Mouse (Mus musculus): ENCODE measurements around the gene Slc2a10. TPM values are rescaled to one million over a fixed set of nuclear protein-coding genes. Genes with fewer than 3 reads are reported as not detected.

The Slc2a10 gene
- total RNA-seq, 1 experiment = 0.27 TPM

- in situ Hi-C loops (cut with MboI; ENCODE audit: low sequenced_read_pairs in 2 of 2, unreplicated experiment in 2 of 2) = no loop called here
- peaks cover 0 to 5% of the 10 kb centered on the region in 2 experiments; a peak in 2 of 4 replicates for H3K4me1 ChIP-seq (ENCODE audit: control insufficient read depth in 2 of 2, insufficient read depth in 2 of 2, low read length in 2 of 2, poor library complexity in 1 of 2)
- no peak overlapping the region for H3K27ac ChIP-seq (ENCODE audit: insufficient read depth, low read depth, low read length, poor library complexity, severe bottlenecking)
Observed at GRCm38 (mm10) chr2:165542939-165543669, 39.5 kb downstream of the Slc2a10 start.

GRCm38 (mm10) chr2:165543670-165544016, 40.1 kb downstream of the Slc2a10 start:
- Histone ChIP-seq H3K27ac (ENCODE audit: insufficient read depth, low read depth, low read length, poor library complexity, severe bottlenecking) (no peak overlapping the region), H3K9me3 (ENCODE audit: control insufficient read depth, insufficient read depth, low read depth, low read length) (no peaks in the 10 kb centered on the region), H3K36me3 (ENCODE audit: control insufficient read depth, insufficient read depth, low read length, poor library complexity, severe bottlenecking) (no peaks in the 10 kb centered on the region), H3K4me1 (ENCODE audit: control insufficient read depth in 2 of 2, insufficient read depth in 2 of 2, low read length in 2 of 2, poor library complexity in 1 of 2) (peaks cover 0 to 5% of the 10 kb centered on the region in 2 experiments; a peak in 2 of 4 replicates), H3K4me3 (ENCODE audit: insufficient read depth in 1 of 2, low read depth in 1 of 2, low read length in 2 of 2, poor library complexity in 1 of 2, severe bottlenecking in 1 of 2) (no peak overlapping the region), H3K9ac (ENCODE audit: insufficient read depth, low read depth, low read length, poor library complexity, severe bottlenecking) (no peak overlapping the region)
- no peak for DNase-seq (ENCODE audit: low read depth, low spot score)
- in situ Hi-C loops (cut with MboI; ENCODE audit: low sequenced_read_pairs in 2 of 2, unreplicated experiment in 2 of 2) = no loop called here
- TF ChIP-seq MAFK (IDR thresholded peaks at IDR 0.05; ENCODE audit: insufficient read depth, low read depth, low read length) (no peak), ZC3H11A (IDR thresholded peaks at IDR 0.05; ENCODE audit: borderline replicate concordance, low read depth, low read length) (no peak), ZNF384 (IDR thresholded peaks at IDR 0.05; ENCODE audit: low read depth, low read length) (no peak), CHD2 (IDR thresholded peaks at IDR 0.05; ENCODE audit: low read depth, low read length) (no peak), HCFC1 (IDR thresholded peaks at IDR 0.05; ENCODE audit: borderline replicate concordance, insufficient read depth, low read length) (no peak)

More at GRCm38 (mm10) chr2:165542939-165543669, 39.5 kb downstream of the Slc2a10 start:
- TF ChIP-seq MAFK (IDR thresholded peaks at IDR 0.05; ENCODE audit: insufficient read depth, low read depth, low read length) = no peak
- TF ChIP-seq HCFC1 (IDR thresholded peaks at IDR 0.05; ENCODE audit: borderline replicate concordance, insufficient read depth, low read length) = no peak
- no peak for TF ChIP-seq ZNF384 (IDR thresholded peaks at IDR 0.05; ENCODE audit: low read depth, low read length)
- no peak for TF ChIP-seq CHD2 (IDR thresholded peaks at IDR 0.05; ENCODE audit: low read depth, low read length)
- TF ChIP-seq ZC3H11A (IDR thresholded peaks at IDR 0.05; ENCODE audit: borderline replicate concordance, low read depth, low read length) = no peak
- DNase-seq (ENCODE audit: low read depth, low spot score) = no peak
- Histone ChIP-seq H3K9me3 (ENCODE audit: control insufficient read depth, insufficient read depth, low read depth, low read length) (no peaks in the 10 kb centered on the region), H3K9ac (ENCODE audit: insufficient read depth, low read depth, low read length, poor library complexity, severe bottlenecking) (no peak overlapping the region), H3K36me3 (ENCODE audit: control insufficient read depth, insufficient read depth, low read length, poor library complexity, severe bottlenecking) (no peaks in the 10 kb centered on the region), H3K4me3 (ENCODE audit: insufficient read depth in 1 of 2, low read depth in 1 of 2, low read length in 2 of 2, poor library complexity in 1 of 2, severe bottlenecking in 1 of 2) (no peak overlapping the region)

DNA sequence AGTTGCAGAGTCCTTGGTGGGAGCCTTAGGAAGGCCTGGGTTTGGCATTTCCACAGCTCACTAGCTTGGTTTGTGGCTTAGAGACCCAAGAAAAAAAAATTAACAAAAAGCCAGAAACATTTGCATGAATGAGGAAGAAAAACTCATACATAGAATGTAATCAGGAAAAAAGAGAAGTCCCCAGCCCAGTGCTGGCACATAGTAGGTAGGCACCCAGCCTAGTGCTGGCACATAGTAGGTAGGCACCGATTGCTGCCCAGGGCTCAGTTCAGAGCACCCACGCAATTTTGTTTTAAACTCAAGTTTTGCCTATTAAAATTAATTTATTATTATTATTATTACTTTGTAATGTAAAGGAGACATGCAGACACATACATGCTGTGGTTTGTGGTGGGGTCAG, 42.1 kb downstream of the Slc2a10 start:
- Histone ChIP-seq H3K9me3 (ENCODE audit: control insufficient read depth, insufficient read depth, low read depth, low read length) (no peaks in the 10 kb centered on the region), H3K4me3 (ENCODE audit: insufficient read depth in 1 of 2, low read depth in 1 of 2, low read length in 2 of 2, poor library complexity in 1 of 2, severe bottlenecking in 1 of 2) (no peak overlapping the region), H3K9ac (ENCODE audit: insufficient read depth, low read depth, low read length, poor library complexity, severe bottlenecking) (no peak overlapping the region), H3K27ac (ENCODE audit: insufficient read depth, low read depth, low read length, poor library complexity, severe bottlenecking) (no peak overlapping the region), H3K36me3 (ENCODE audit: control insufficient read depth, insufficient read depth, low read length, poor library complexity, severe bottlenecking) (no peaks in the 10 kb centered on the region), H3K4me1 (ENCODE audit: control insufficient read depth in 2 of 2, insufficient read depth in 2 of 2, low read length in 2 of 2, poor library complexity in 1 of 2) (peaks cover 0 to 5% of the 10 kb centered on the region in 2 experiments; a peak in 2 of 4 replicates)
- no peak for DNase-seq (ENCODE audit: low read depth, low spot score)
- TF ChIP-seq ZNF384 (IDR thresholded peaks at IDR 0.05; ENCODE audit: low read depth, low read length) (no peak), MAFK (IDR thresholded peaks at IDR 0.05; ENCODE audit: insufficient read depth, low read depth, low read length) (no peak), HCFC1 (IDR thresholded peaks at IDR 0.05; ENCODE audit: borderline replicate concordance, insufficient read depth, low read length) (no peak), CHD2 (IDR thresholded peaks at IDR 0.05; ENCODE audit: low read depth, low read length) (no peak), ZC3H11A (IDR thresholded peaks at IDR 0.05; ENCODE audit: borderline replicate concordance, low read depth, low read length) (no peak)
- in situ Hi-C loops (cut with MboI; ENCODE audit: low sequenced_read_pairs in 2 of 2, unreplicated experiment in 2 of 2) = no loop called here

DNA sequence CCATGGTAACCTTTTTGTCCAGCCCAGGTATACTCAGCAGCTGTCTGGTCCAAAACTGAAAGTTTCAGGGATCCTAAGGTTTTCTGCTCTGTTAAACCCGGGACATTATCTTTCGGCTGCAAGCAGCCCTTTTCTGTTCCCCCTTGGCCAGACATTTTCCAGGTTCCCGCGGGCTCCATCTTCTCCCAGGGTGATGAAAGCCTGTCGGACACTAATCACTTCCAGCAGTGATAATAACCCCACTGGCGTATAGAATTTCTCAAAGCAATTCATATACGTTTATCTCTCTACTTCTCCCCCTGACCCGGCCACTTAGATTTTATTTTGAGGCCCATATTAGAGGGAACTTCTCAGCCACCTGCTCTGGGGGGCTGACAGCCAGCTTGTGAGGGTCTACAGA, 42.8 kb downstream of the Slc2a10 start:
- no peak overlapping the region for H3K9ac ChIP-seq (ENCODE audit: insufficient read depth, low read depth, low read length, poor library complexity, severe bottlenecking)
- no peak for DNase-seq (ENCODE audit: low read depth, low spot score)
- peaks cover 0 to 5% of the 10 kb centered on the region in 2 experiments; a peak in 2 of 4 replicates for H3K4me1 ChIP-seq (ENCODE audit: control insufficient read depth in 2 of 2, insufficient read depth in 2 of 2, low read length in 2 of 2, poor library complexity in 1 of 2)
- in situ Hi-C loops (cut with MboI; ENCODE audit: low sequenced_read_pairs in 2 of 2, unreplicated experiment in 2 of 2) = no loop called here
- H3K4me3 ChIP-seq (ENCODE audit: insufficient read depth in 1 of 2, low read depth in 1 of 2, low read length in 2 of 2, poor library complexity in 1 of 2, severe bottlenecking in 1 of 2) = no peak overlapping the region
- TF ChIP-seq ZC3H11A (IDR thresholded peaks at IDR 0.05; ENCODE audit: borderline replicate concordance, low read depth, low read length) = no peak
- TF ChIP-seq MAFK (IDR thresholded peaks at IDR 0.05; ENCODE audit: insufficient read depth, low read depth, low read length) = no peak
- TF ChIP-seq HCFC1 (IDR thresholded peaks at IDR 0.05; ENCODE audit: borderline replicate concordance, insufficient read depth, low read length) = no peak
- TF ChIP-seq ZNF384 (IDR thresholded peaks at IDR 0.05; ENCODE audit: low read depth, low read length) = no peak
- TF ChIP-seq CHD2 (IDR thresholded peaks at IDR 0.05; ENCODE audit: low read depth, low read length) = no peak
- H3K27ac ChIP-seq (ENCODE audit: insufficient read depth, low read depth, low read length, poor library complexity, severe bottlenecking) = no peak overlapping the region
- no peaks in the 10 kb centered on the region for H3K9me3 ChIP-seq (ENCODE audit: control insufficient read depth, insufficient read depth, low read depth, low read length)
- no peaks in the 10 kb centered on the region for H3K36me3 ChIP-seq (ENCODE audit: control insufficient read depth, insufficient read depth, low read length, poor library complexity, severe bottlenecking)

Measured in ES-E14 (cell line).